Mouse (Mus musculus): Measurements from ENCODE around the gene Rftn2. TPM values are rescaled to one million over a fixed set of nuclear protein-coding genes. Genes with fewer than 3 reads are reported as not detected.

Rftn2 gene
- polyA plus RNA-seq, 1 experiment from 2014 or later: 14.1 TPM

- 51% methylated on average over 18 of the region's 18 CpGs for WGBS
- peak overlapping the region; percentile 30; the same call in 1 of the 2 replicates for H3K9ac ChIP-seq (ENCODE audit: low read length)
- peak overlapping the region; percentile 70 for H3K27ac ChIP-seq (ENCODE audit: low read length)
- H3K27me3 ChIP-seq (ENCODE audit: control insufficient read depth, insufficient read depth, low read depth, low read length): no peaks in the 10 kb centered on the region
- peak; percentile 66 for ATAC-seq (ENCODE audit: low read depth)
- no peaks in the 10 kb centered on the region for H3K9me3 ChIP-seq (ENCODE audit: control insufficient read depth, low read length)
- H3K36me3 ChIP-seq (ENCODE audit: control insufficient read depth, insufficient read depth, low read length): peaks cover 3% of the 10 kb centered on the region
- peak overlapping the region; percentile 6 for H3K4me2 ChIP-seq (ENCODE audit: low read depth, low read length)
- peaks cover 6% of the 10 kb centered on the region for H3K4me1 ChIP-seq (replicated peaks; ENCODE audit: control insufficient read depth, insufficient read depth, low read length)
- no peak overlapping the region for H3K4me3 ChIP-seq (ENCODE audit: low read length)
Observed at GRCm38 (mm10) chr1:55201850-55202752, 24.5 kb downstream of the Rftn2 start.

GRCm38 (mm10) chr1:55198719-55199118 lies 27.9 kb downstream of the Rftn2 start:
- 46% methylated on average over 3 of the region's 3 CpGs for WGBS
- Histone ChIP-seq H3K27ac (ENCODE audit: low read length) (no peak overlapping the region), H3K4me2 (ENCODE audit: low read depth, low read length) (no peak overlapping the region), H3K27me3 (ENCODE audit: control insufficient read depth, insufficient read depth, low read depth, low read length) (no peaks in the 10 kb centered on the region), H3K36me3 (ENCODE audit: control insufficient read depth, insufficient read depth, low read length) (peaks cover 2% of the 10 kb centered on the region), H3K9me3 (ENCODE audit: control insufficient read depth, low read length) (no peaks in the 10 kb centered on the region), H3K9ac (ENCODE audit: low read length) (no peak overlapping the region), H3K4me1 (replicated peaks; ENCODE audit: control insufficient read depth, insufficient read depth, low read length) (peaks cover 6% of the 10 kb centered on the region), H3K4me3 (ENCODE audit: low read length) (no peak overlapping the region)
- ATAC-seq (ENCODE audit: low read depth): no peak

GRCm38 (mm10) chr1:55196327-55197003 lies 30.1 kb downstream of the Rftn2 start:
- no peak overlapping the region for H3K4me3 ChIP-seq (ENCODE audit: low read length)
- ATAC-seq (ENCODE audit: low read depth): no peak

GRCm38 (mm10) chr1:55195021-55195420 lies 31.6 kb downstream of the Rftn2 start:
- Histone ChIP-seq H3K4me3 (ENCODE audit: low read length) (no peak overlapping the region), H3K27ac (ENCODE audit: low read length) (no peak overlapping the region), H3K36me3 (ENCODE audit: control insufficient read depth, insufficient read depth, low read length) (no peaks in the 10 kb centered on the region; the same call in 1 of the 2 replicates), H3K9me3 (ENCODE audit: control insufficient read depth, low read length) (no peaks in the 10 kb centered on the region), H3K9ac (ENCODE audit: low read length) (no peak overlapping the region), H3K4me2 (ENCODE audit: low read depth, low read length) (no peak overlapping the region), H3K4me1 (replicated peaks; ENCODE audit: control insufficient read depth, insufficient read depth, low read length) (peaks cover 20% of the 10 kb centered on the region), H3K27me3 (ENCODE audit: control insufficient read depth, insufficient read depth, low read depth, low read length) (no peaks in the 10 kb centered on the region)
- WGBS: 77% methylated on average over 4 of the region's 4 CpGs
- ATAC-seq (ENCODE audit: low read depth): no peak

More at GRCm38 (mm10) chr1:55196327-55197003, 30.1 kb downstream of the Rftn2 start:
- H3K9me3 ChIP-seq (ENCODE audit: control insufficient read depth, low read length): no peaks in the 10 kb centered on the region
- H3K27ac ChIP-seq (ENCODE audit: low read length): peak overlapping the region; percentile 34
- no peak overlapping the region for H3K4me2 ChIP-seq (ENCODE audit: low read depth, low read length)
- H3K9ac ChIP-seq (ENCODE audit: low read length): no peak overlapping the region
- no peaks in the 10 kb centered on the region for H3K27me3 ChIP-seq (ENCODE audit: control insufficient read depth, insufficient read depth, low read depth, low read length)
- 53% methylated on average over 6 of the region's 6 CpGs for WGBS
- no peaks in the 10 kb centered on the region; the same call in 1 of the 2 replicates for H3K36me3 ChIP-seq (ENCODE audit: control insufficient read depth, insufficient read depth, low read length)
- H3K4me1 ChIP-seq (replicated peaks; ENCODE audit: control insufficient read depth, insufficient read depth, low read length): peaks cover 20% of the 10 kb centered on the region

GRCm38 (mm10) chr1:55194064-55194915 lies 32.3 kb downstream of the Rftn2 start:
- no peaks in the 10 kb centered on the region for H3K9me3 ChIP-seq (ENCODE audit: control insufficient read depth, low read length)
- no peak overlapping the region for H3K4me3 ChIP-seq (ENCODE audit: low read length)
- H3K27ac ChIP-seq (ENCODE audit: low read length): peak overlapping the region; percentile 45
- H3K9ac ChIP-seq (ENCODE audit: low read length): no peak overlapping the region
- 67% methylated on average over 19 of the region's 19 CpGs for WGBS
- H3K36me3 ChIP-seq (ENCODE audit: control insufficient read depth, insufficient read depth, low read length): no peaks in the 10 kb centered on the region; the same call in 1 of the 2 replicates
- no peak overlapping the region for H3K4me2 ChIP-seq (ENCODE audit: low read depth, low read length)
- H3K27me3 ChIP-seq (ENCODE audit: control insufficient read depth, insufficient read depth, low read depth, low read length): no peaks in the 10 kb centered on the region
- H3K4me1 ChIP-seq (replicated peaks; ENCODE audit: control insufficient read depth, insufficient read depth, low read length): peaks cover 20% of the 10 kb centered on the region
- ATAC-seq (ENCODE audit: low read depth): no peak

GRCm38 (mm10) chr1:55193316-55193715 lies 33.3 kb downstream of the Rftn2 start:
- WGBS: 24% methylated on average over 2 of the region's 2 CpGs
- no peaks in the 10 kb centered on the region for H3K9me3 ChIP-seq (ENCODE audit: control insufficient read depth, low read length)
- no peak overlapping the region for H3K4me2 ChIP-seq (ENCODE audit: low read depth, low read length)
- no peak overlapping the region for H3K4me3 ChIP-seq (ENCODE audit: low read length)
- ATAC-seq (ENCODE audit: low read depth): peak; percentile 91
- H3K27ac ChIP-seq (ENCODE audit: low read length): peak overlapping the region; percentile 90
- peak overlapping the region; percentile 44 for H3K9ac ChIP-seq (ENCODE audit: low read length)
- H3K27me3 ChIP-seq (ENCODE audit: control insufficient read depth, insufficient read depth, low read depth, low read length): no peaks in the 10 kb centered on the region
- no peaks in the 10 kb centered on the region; the same call in 1 of the 2 replicates for H3K36me3 ChIP-seq (ENCODE audit: control insufficient read depth, insufficient read depth, low read length)
- H3K4me1 ChIP-seq (replicated peaks; ENCODE audit: control insufficient read depth, insufficient read depth, low read length): peaks cover 20% of the 10 kb centered on the region

- Histone ChIP-seq H3K27ac (ENCODE audit: low read length) (peak overlapping the region; percentile 90), H3K4me1 (replicated peaks; ENCODE audit: control insufficient read depth, insufficient read depth, low read length) (peaks cover 20% of the 10 kb centered on the region), H3K36me3 (ENCODE audit: control insufficient read depth, insufficient read depth, low read length) (no peaks in the 10 kb centered on the region; the same call in 1 of the 2 replicates), H3K4me3 (ENCODE audit: low read length) (no peak overlapping the region), H3K27me3 (ENCODE audit: control insufficient read depth, insufficient read depth, low read depth, low read length) (no peaks in the 10 kb centered on the region), H3K9ac (ENCODE audit: low read length) (peak overlapping the region; percentile 44), H3K9me3 (ENCODE audit: control insufficient read depth, low read length) (no peaks in the 10 kb centered on the region), H3K4me2 (ENCODE audit: low read depth, low read length) (no peak overlapping the region)
- no peak; the same call in 1 of the 2 replicates for ATAC-seq (ENCODE audit: low read depth)
- WGBS: 42% methylated on average over 3 of the region's 3 CpGs
Observed at GRCm38 (mm10) chr1:55192824-55193223, 33.8 kb downstream of the Rftn2 start.

GRCm38 (mm10) chr1:55192015-55192414 lies 34.6 kb downstream of the Rftn2 start:
- H3K4me3 ChIP-seq (ENCODE audit: low read length): peak overlapping the region; percentile 39
- peak overlapping the region; percentile 50 for H3K9ac ChIP-seq (ENCODE audit: low read length)
- H3K4me1 ChIP-seq (replicated peaks; ENCODE audit: control insufficient read depth, insufficient read depth, low read length): peaks cover 20% of the 10 kb centered on the region
- peak overlapping the region; percentile 68 for H3K27ac ChIP-seq (ENCODE audit: low read length)
- H3K36me3 ChIP-seq (ENCODE audit: control insufficient read depth, insufficient read depth, low read length): no peaks in the 10 kb centered on the region; the same call in 1 of the 2 replicates
- WGBS: 8% methylated on average over 8 of the region's 8 CpGs
- peak overlapping the region; percentile 54 for H3K4me2 ChIP-seq (ENCODE audit: low read depth, low read length)
- H3K27me3 ChIP-seq (ENCODE audit: control insufficient read depth, insufficient read depth, low read depth, low read length): no peaks in the 10 kb centered on the region
- ATAC-seq (ENCODE audit: low read depth): peak; percentile 55
- H3K9me3 ChIP-seq (ENCODE audit: control insufficient read depth, low read length): no peaks in the 10 kb centered on the region
